Mouse (Mus musculus) intestine, postnatal 0 days (tissue): Measurements from ENCODE around the gene 5730522E02Rik. TPM values are rescaled to one million over a fixed set of nuclear protein-coding genes. Genes with fewer than 3 reads are reported as not detected.

Experiments used
- ATAC-seq: fragments of 200-750 bp; cut with Nextera tagmentation; 2 replicates; pipeline ENCODE4 v1.8.0; 2017; ENCODE audit warnings: mild to moderate bottlenecking, moderate TSS enrichment, moderate library complexity
- H3K27ac ChIP-seq: fragments of 300-500 bp; sonication (generic); 2 replicates; pipeline ENCODE4 v1.5.1; 2014; ENCODE audit warnings: mild to moderate bottlenecking, low read depth, low read length, moderate library complexity
- H3K27me3 ChIP-seq: fragments of 300-500 bp; sonication (generic); replicated peaks from 2 replicates; pipeline ENCODE4 v1.6.1; 2014; ENCODE audit warnings: low read length, mixed read lengths; ENCODE audit not compliant: control insufficient read depth, insufficient read depth
- H3K36me3 ChIP-seq: fragments of 300-500 bp; sonication (generic); 2 replicates; pipeline ENCODE4 v1.6.1; 2014; ENCODE audit warnings: mild to moderate bottlenecking, moderate library complexity; ENCODE audit not compliant: control insufficient read depth, insufficient read depth
- H3K4me1 ChIP-seq: fragments of 300-500 bp; sonication (generic); replicated peaks from 2 replicates; pipeline ENCODE4 v1.6.1; 2014; ENCODE audit warnings: antibody characterized with exemption, low read length, mixed read lengths; ENCODE audit not compliant: control insufficient read depth, insufficient read depth
- H3K4me2 ChIP-seq: fragments of 300-500 bp; sonication (generic); replicated peaks from 2 replicates; pipeline ENCODE4 v1.6.1; 2014; ENCODE audit warnings: low read depth, mild to moderate bottlenecking, moderate library complexity
- H3K4me3 ChIP-seq: fragments of 300-500 bp; sonication (generic); 2 replicates; pipeline ENCODE4 v1.5.1; 2014; ENCODE audit warnings: low read depth, low read length
- H3K9ac ChIP-seq: fragments of 300-500 bp; sonication (generic); 2 replicates; pipeline ENCODE4 v1.6.1; 2014; ENCODE audit warnings: mild to moderate bottlenecking, low read depth, low read length
- H3K9me3 ChIP-seq: fragments of 300-500 bp; sonication (generic); 2 replicates; pipeline ENCODE4 v1.6.1; 2016; ENCODE audit warnings: mixed run types; ENCODE audit not compliant: control insufficient read depth
- CTCF ChIP-seq: sonication (generic); IDR thresholded peaks from 2 replicates; pipeline ENCODE4 v1.5.1; 2016; ENCODE audit warnings: low read depth, mild to moderate bottlenecking, control low read depth, antibody characterized with exemption, moderate library complexity
- WGBS: fragments of 180-500 bp; shearing (Covaris S2); extraction: QIAGEN DNeasy Blood & Tissue Kit; methylation state at CpG from one replicate; pipeline ENCODE4 v1.1.7; 2014; 5-methylcytosine and 5-hydroxymethylcytosine counted together
- polyA plus RNA-seq: library from polyadenylated mRNA; unstranded; fragments of >200 nt; fragmentation: Nextera tagmentation; extraction: Ambion mirVana; gene quantifications from 2 replicates; pipeline ENCODE4 v1.2.1, GENCODE M21; 2015

Gene 5730522E02Rik
- polyA plus RNA-seq, 1 experiment from 2014 or later: 0.77 TPM

GRCm38 (mm10) chr11:25866292-25866691, 344.3 kb downstream of the 5730522E02Rik start:
- no peaks in the 10 kb centered on the region for H3K9me3 ChIP-seq
- H3K4me3 ChIP-seq: no peak overlapping the region
- no peaks in the 10 kb centered on the region for H3K4me1 ChIP-seq
- ATAC-seq: no peak
- no peaks in the 10 kb centered on the region for H3K36me3 ChIP-seq
- TF ChIP-seq CTCF: no peak
- no peaks in the 10 kb centered on the region for H3K27me3 ChIP-seq
- 73% methylated on average over 2 of the region's 2 CpGs for WGBS
- no peak overlapping the region for H3K4me2 ChIP-seq
- H3K9ac ChIP-seq: no peak overlapping the region
- no peak overlapping the region for H3K27ac ChIP-seq

GRCm38 (mm10) chr11:25862686-25863085, 347.9 kb downstream of the 5730522E02Rik start:
- no peak for ATAC-seq
- TF ChIP-seq CTCF: peak; percentile 94
- Histone ChIP-seq H3K4me3 (no peak overlapping the region), H3K9ac (no peak overlapping the region), H3K4me2 (no peak overlapping the region), H3K27me3 (no peaks in the 10 kb centered on the region), H3K36me3 (no peaks in the 10 kb centered on the region), H3K4me1 (no peaks in the 10 kb centered on the region), H3K27ac (no peak overlapping the region), H3K9me3 (no peaks in the 10 kb centered on the region)
- WGBS: 9% methylated on average over 9 of the region's 9 CpGs

- Histone ChIP-seq H3K36me3 (no peaks in the 10 kb centered on the region), H3K4me3 (no peak overlapping the region), H3K9me3 (no peaks in the 10 kb centered on the region), H3K27ac (no peak overlapping the region), H3K9ac (no peak overlapping the region), H3K27me3 (no peaks in the 10 kb centered on the region), H3K4me1 (no peaks in the 10 kb centered on the region), H3K4me2 (no peak overlapping the region)
- 58% methylated on average over 16 of the region's 16 CpGs for WGBS
- no peak for ATAC-seq
- no peak for TF ChIP-seq CTCF
These were observed 353.7 kb downstream of the 5730522E02Rik start for GRCm38 (mm10) chr11:25856629-25857568.

- Histone ChIP-seq H3K4me1 (no peaks in the 10 kb centered on the region), H3K27me3 (no peaks in the 10 kb centered on the region), H3K4me3 (no peak overlapping the region), H3K36me3 (no peaks in the 10 kb centered on the region), H3K27ac (no peak overlapping the region), H3K9me3 (no peaks in the 10 kb centered on the region), H3K9ac (no peak overlapping the region), H3K4me2 (peak overlapping the region; percentile 37)
- no peak for ATAC-seq
- 31% methylated on average over 9 of the region's 9 CpGs for WGBS
- no peak for TF ChIP-seq CTCF
These were observed 354.8 kb downstream of the 5730522E02Rik start for GRCm38 (mm10) chr11:25855794-25856193.

- WGBS: 84% methylated on average over 10 of the region's 10 CpGs
- no peaks in the 10 kb centered on the region for H3K9me3 ChIP-seq
- no peaks in the 10 kb centered on the region for H3K36me3 ChIP-seq
- H3K4me2 ChIP-seq: no peak overlapping the region
- TF ChIP-seq CTCF: no peak
- ATAC-seq: no peak
- no peak overlapping the region for H3K9ac ChIP-seq
- no peak overlapping the region for H3K4me3 ChIP-seq
- H3K27ac ChIP-seq: no peak overlapping the region
- no peaks in the 10 kb centered on the region for H3K4me1 ChIP-seq
- H3K27me3 ChIP-seq: no peaks in the 10 kb centered on the region
These were observed 356.3 kb downstream of the 5730522E02Rik start for GRCm38 (mm10) chr11:25854216-25854615.

- no peaks in the 10 kb centered on the region for H3K9me3 ChIP-seq
- TF ChIP-seq CTCF: no peak
- no peak overlapping the region for H3K4me3 ChIP-seq
- no peaks in the 10 kb centered on the region for H3K4me1 ChIP-seq
- H3K27ac ChIP-seq: no peak overlapping the region
- WGBS: 59% methylated on average over 5 of the region's 5 CpGs
- H3K9ac ChIP-seq: no peak overlapping the region
- H3K27me3 ChIP-seq: no peaks in the 10 kb centered on the region
- no peak for ATAC-seq
- no peaks in the 10 kb centered on the region for H3K36me3 ChIP-seq
- H3K4me2 ChIP-seq: no peak overlapping the region
These were observed 357.5 kb downstream of the 5730522E02Rik start for GRCm38 (mm10) chr11:25853032-25853431.
